Comparison of ENCODE assay signal across 9 mouse cellular contexts in genomic region chr1:126153516-126154234, GRCm38 (mm10).
DNase-seq lines count a peak whose midpoint lies in the region; ATAC-seq and TF ChIP-seq lines count a peak whose summit lies in the region.
"Had no signal": no experiment of that assay in that cellular context is flagged by ENCODE, and none has a peak within 500 bp of the region (broad histone marks: within the 10 kb centered on the region; RNA-seq: fewer than 3 reads in every experiment).

No protein-coding gene starts in this region.

- no peak overlapping the region for H3K4me3 ChIP-seq in heart, embryonic 11.5 days (ENCODE audit: low read depth, low read length)
- H3K4me3 ChIP-seq in intestine, embryonic 15.5 days (replicated peaks): no peak overlapping the region
- no peak overlapping the region for H3K4me3 ChIP-seq in heart, adult 2 months
- no peak overlapping the region for H3K4me3 ChIP-seq in hindbrain, embryonic 13.5 days
- H3K4me3 ChIP-seq: neural tube, embryonic 13.5 days had no signal

- TF ChIP-seq EP300 in heart, adult 2 months (IDR thresholded peaks at IDR 0.05; ENCODE audit: insufficient read depth, low read depth, low read length): no peak

- peak; percentile 42 for DNase-seq in heart, postnatal 4 days
- DNase-seq in adrenal gland, postnatal 10 days: peak; percentile 80
- DNase-seq in layer of hippocampus, adult 18-20 months (ENCODE audit: low spot score in 2 of 2): peak; percentile 86 to 94
- DNase-seq in lung, postnatal 10 days: peak; percentile 67
- no peak for DNase-seq in heart, adult 2 months

- no peaks in the 10 kb centered on the region for H3K27me3 ChIP-seq in heart, embryonic 11.5 days (ENCODE audit: control insufficient read depth, insufficient read depth, low read length)
- H3K27me3 ChIP-seq in intestine, embryonic 15.5 days (replicated peaks): no peaks in the 10 kb centered on the region
- no peaks in the 10 kb centered on the region for H3K27me3 ChIP-seq in heart, adult 2 months (ENCODE audit: control insufficient read depth, insufficient read depth, low read length)
- H3K27me3 ChIP-seq in hindbrain, embryonic 13.5 days: no peaks in the 10 kb centered on the region
- H3K27me3 ChIP-seq: neural tube, embryonic 13.5 days had no signal

- TF ChIP-seq POLR2A in heart, adult 2 months (IDR thresholded peaks at IDR 0.05; ENCODE audit: insufficient read depth, low read depth, low read length): no peak

- no peak for ATAC-seq in heart, embryonic 11.5 days (replicated peaks; ENCODE audit: insufficient number of reproducible peaks, low FRiP score, low TSS enrichment)
- ATAC-seq in intestine, embryonic 15.5 days: no peak
- no peak for ATAC-seq in hindbrain, embryonic 13.5 days (ENCODE audit: low FRiP score)

- no peak overlapping the region for H3K9ac ChIP-seq in heart, embryonic 11.5 days (ENCODE audit: low read depth, low read length)
- no peak overlapping the region for H3K9ac ChIP-seq in intestine, embryonic 15.5 days
- no peak overlapping the region for H3K9ac ChIP-seq in heart, adult 2 months (ENCODE audit: low read depth, low read length)
- no peak overlapping the region for H3K9ac ChIP-seq in hindbrain, embryonic 13.5 days
- H3K9ac ChIP-seq: neural tube, embryonic 13.5 days had no signal

- H3K4me2 ChIP-seq in heart, embryonic 11.5 days: no peak overlapping the region
- no peak overlapping the region for H3K4me2 ChIP-seq in intestine, embryonic 15.5 days (replicated peaks)
- H3K4me2 ChIP-seq in hindbrain, embryonic 13.5 days: no peak overlapping the region
- H3K4me2 ChIP-seq: neural tube, embryonic 13.5 days had no signal

- peaks cover 7% of the 10 kb centered on the region; the same call in 1 of the 2 replicates for H3K4me1 ChIP-seq in heart, embryonic 11.5 days (ENCODE audit: control insufficient read depth, insufficient read depth, low read length)
- H3K4me1 ChIP-seq in intestine, embryonic 15.5 days (replicated peaks): no peaks in the 10 kb centered on the region
- H3K4me1 ChIP-seq in heart, adult 2 months (ENCODE audit: control insufficient read depth, insufficient read depth, low read length): peaks cover 1% of the 10 kb centered on the region; the same call in 1 of the 2 replicates
- H3K4me1 ChIP-seq in hindbrain, embryonic 13.5 days (replicated peaks): no peaks in the 10 kb centered on the region
- H3K4me1 ChIP-seq: neural tube, embryonic 13.5 days had no signal

- no peak for TF ChIP-seq CTCF in heart, adult 2 months (IDR thresholded peaks at IDR 0.05)

- 82% methylated on average over 6 of the region's 6 CpGs for WGBS in heart, embryonic 11.5 days (ENCODE audit: insufficient replicate concordance)
- WGBS in intestine, embryonic 15.5 days: 74% methylated on average over 6 of the region's 6 CpGs
- WGBS in heart, adult 2 months: 75% methylated on average over 6 of the region's 6 CpGs
- WGBS in hindbrain, embryonic 13.5 days: 76% methylated on average over 6 of the region's 6 CpGs

- no peak overlapping the region for H3K27ac ChIP-seq in heart, embryonic 11.5 days (ENCODE audit: low read depth, low read length)
- no peak overlapping the region for H3K27ac ChIP-seq in intestine, embryonic 15.5 days
- no peak overlapping the region for H3K27ac ChIP-seq in heart, adult 2 months
- H3K27ac ChIP-seq in hindbrain, embryonic 13.5 days: no peak overlapping the region
- H3K27ac ChIP-seq: neural tube, embryonic 13.5 days had no signal

- intact Hi-C loops in heart, adult 2 months (cut with DNase I): no loop called here

- no peaks in the 10 kb centered on the region for H3K36me3 ChIP-seq in heart, embryonic 11.5 days (ENCODE audit: control insufficient read depth, insufficient read depth, low read length)
- H3K36me3 ChIP-seq in intestine, embryonic 15.5 days: no peaks in the 10 kb centered on the region
- no peaks in the 10 kb centered on the region for H3K36me3 ChIP-seq in heart, adult 2 months (ENCODE audit: control insufficient read depth, insufficient read depth, low read length)
- no peaks in the 10 kb centered on the region for H3K36me3 ChIP-seq in hindbrain, embryonic 13.5 days
- H3K36me3 ChIP-seq: neural tube, embryonic 13.5 days had no signal

- no peaks in the 10 kb centered on the region for H3K9me3 ChIP-seq in heart, embryonic 11.5 days (replicated peaks; ENCODE audit: control insufficient read depth, low read length)
- H3K9me3 ChIP-seq in intestine, embryonic 15.5 days: no peaks in the 10 kb centered on the region
- H3K9me3 ChIP-seq in hindbrain, embryonic 13.5 days: no peaks in the 10 kb centered on the region
- H3K9me3 ChIP-seq: neural tube, embryonic 13.5 days had no signal

- H3K79me2 ChIP-seq in heart, adult 2 months (replicated peaks; ENCODE audit: control insufficient read depth, insufficient read depth, low read length): no peaks in the 10 kb centered on the region

Comparison
In these comparisons a context has a peak if more than half of its experiments do, and no peak if none do; other contexts are left out.
1. DNase-seq: peak in heart, postnatal 4 days (single experiment), adrenal gland, postnatal 10 days (single experiment), layer of hippocampus, adult 18-20 months (2 of 2) and lung, postnatal 10 days (single experiment); none in heart, adult 2 months (0 of 2).